In the genomic region with DNA sequence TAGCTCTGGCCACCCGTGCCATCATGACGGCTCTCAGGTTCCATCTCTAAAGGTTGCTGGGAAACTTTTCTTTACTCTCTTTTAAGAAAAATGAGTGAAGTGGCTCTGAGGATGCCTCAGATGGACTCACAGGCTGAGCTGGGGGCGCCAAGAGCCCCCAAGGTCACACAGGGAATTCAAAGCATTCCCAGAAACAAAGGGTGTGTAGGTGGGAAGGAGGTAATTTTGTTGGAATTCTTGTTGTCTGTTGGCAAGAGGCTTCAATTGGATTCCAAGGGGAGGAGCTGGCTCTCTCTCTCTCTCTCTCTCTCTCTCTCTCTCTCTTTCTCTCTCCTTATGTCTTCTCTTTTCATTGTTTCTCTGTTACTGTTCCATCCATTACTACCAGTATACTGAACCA, we compare ENCODE assay signal across 20 mouse cellular contexts. TPM values are rescaled to one million over a fixed set of nuclear protein-coding genes. Genes with fewer than 3 reads are reported as not detected.
A peak's percentile ranks its signal among the peaks of the same experiment; 100 is the strongest.
DNase-seq lines count a peak whose midpoint lies in the region; ATAC-seq lines count a peak whose summit lies in the region.
"Had no signal": no experiment of that assay in that cellular context is flagged by ENCODE, and none has a peak within 500 bp of the region (broad histone marks: within the 10 kb centered on the region; RNA-seq: fewer than 3 reads in every experiment).

No protein-coding gene starts in this region.

- peaks cover 11% of the 10 kb centered on the region for H3K27me3 ChIP-seq in forebrain, embryonic 10.5 days (ENCODE audit: poor library complexity, severe bottlenecking)
- H3K27me3 ChIP-seq in forebrain, embryonic 15.5 days = no peaks in the 10 kb centered on the region
- H3K27me3 ChIP-seq in hindbrain, embryonic 15.5 days = no peaks in the 10 kb centered on the region
- no peaks in the 10 kb centered on the region for H3K27me3 ChIP-seq in hindbrain, embryonic 16.5 days (replicated peaks; ENCODE audit: control insufficient read depth, insufficient read depth, low read length)
- no peaks in the 10 kb centered on the region for H3K27me3 ChIP-seq in limb, embryonic 13.5 days
- H3K27me3 ChIP-seq: forebrain, embryonic 13.5 days; kidney, embryonic 15.5 days; lung, embryonic 15.5 days; neural tube, embryonic 12.5 days had no signal

- H3K9ac ChIP-seq in forebrain, embryonic 15.5 days (replicated peaks) = no peak overlapping the region
- H3K9ac ChIP-seq in hindbrain, embryonic 15.5 days = no peak overlapping the region
- H3K9ac ChIP-seq in hindbrain, embryonic 16.5 days (ENCODE audit: low read depth, low read length) = no peak overlapping the region
- no peak overlapping the region for H3K9ac ChIP-seq in limb, embryonic 13.5 days
- H3K9ac ChIP-seq: forebrain, embryonic 13.5 days; kidney, embryonic 15.5 days; liver, embryonic 13.5 days; lung, embryonic 15.5 days had no signal

- H3K4me3 ChIP-seq in forebrain, embryonic 10.5 days = no peak overlapping the region
- H3K4me3 ChIP-seq in forebrain, embryonic 15.5 days = no peak overlapping the region
- no peak overlapping the region for H3K4me3 ChIP-seq in hindbrain, embryonic 15.5 days
- no peak overlapping the region for H3K4me3 ChIP-seq in hindbrain, embryonic 16.5 days (ENCODE audit: low read length)
- H3K4me3 ChIP-seq in limb, embryonic 13.5 days = no peak overlapping the region
- H3K4me3 ChIP-seq: forebrain, embryonic 13.5 days; kidney, embryonic 15.5 days; liver, embryonic 13.5 days; lung, embryonic 15.5 days; megakaryocyte, embryonic 14.5 days; neural tube, embryonic 12.5 days had no signal

- no peak overlapping the region for H3K4me2 ChIP-seq in forebrain, embryonic 15.5 days (replicated peaks)
- H3K4me2 ChIP-seq in hindbrain, embryonic 15.5 days = no peak overlapping the region
- no peak overlapping the region for H3K4me2 ChIP-seq in hindbrain, embryonic 16.5 days (ENCODE audit: low read length)
- H3K4me2 ChIP-seq in limb, embryonic 13.5 days (replicated peaks) = no peak overlapping the region
- H3K4me2 ChIP-seq: forebrain, embryonic 13.5 days; kidney, embryonic 15.5 days; liver, embryonic 13.5 days; lung, embryonic 15.5 days; neural tube, embryonic 12.5 days had no signal

- 0 out of 2 replicates have a peak overlapping the region, but pooled peaks have one; percentile 22 for H3K27ac ChIP-seq in forebrain, embryonic 10.5 days
- no peak overlapping the region for H3K27ac ChIP-seq in forebrain, embryonic 15.5 days (replicated peaks)
- H3K27ac ChIP-seq in hindbrain, embryonic 15.5 days (replicated peaks) = 0 out of 2 replicates have a peak overlapping the region, but pooled peaks have one; percentile 5
- no peak overlapping the region; the same call in 1 of the 2 replicates for H3K27ac ChIP-seq in hindbrain, embryonic 16.5 days (ENCODE audit: low read depth, low read length)
- peak overlapping the region; percentile 86 for H3K27ac ChIP-seq in limb, embryonic 13.5 days
- H3K27ac ChIP-seq: forebrain, embryonic 13.5 days; liver, embryonic 13.5 days; neural tube, embryonic 12.5 days had no signal

- no peak for ATAC-seq in forebrain, embryonic 15.5 days (replicated peaks)
- ATAC-seq in hindbrain, embryonic 15.5 days (ENCODE audit: low FRiP score, low read depth) = no peak
- ATAC-seq in hindbrain, embryonic 16.5 days = no peak
- no peak for ATAC-seq in limb, embryonic 13.5 days (ENCODE audit: low FRiP score, low read depth)
- ATAC-seq: CD4-positive, CD25-positive, alpha-beta regulatory T cell, adult 4 months; forebrain, embryonic 13.5 days; inflammation-experienced regulatory T-cells, adult 6 months had no signal

- no peak for DNase-seq in forebrain, embryonic 10.5 days (ENCODE audit: extremely low spot score, low spot score)
- DNase-seq in ZHBTc4 (ENCODE audit: low read depth, low spot score) = peak; percentile 73
- no peak for DNase-seq in urinary bladder, postnatal 36 days (ENCODE audit: low spot score in 2 of 2)
- DNase-seq in lung, postnatal 10 days = no peak
- DNase-seq: adrenal gland, postnatal 36 days; cerebellum, adult 2 months; heart, postnatal 10 days; liver, embryonic 13.5 days; spleen, adult 18-20 months had no signal

- H3K36me3 ChIP-seq in forebrain, embryonic 10.5 days (replicated peaks) = no peaks in the 10 kb centered on the region
- no peaks in the 10 kb centered on the region for H3K36me3 ChIP-seq in forebrain, embryonic 15.5 days
- H3K36me3 ChIP-seq in hindbrain, embryonic 15.5 days = no peaks in the 10 kb centered on the region
- no peaks in the 10 kb centered on the region for H3K36me3 ChIP-seq in hindbrain, embryonic 16.5 days (ENCODE audit: control insufficient read depth, insufficient read depth, low read length)
- no peaks in the 10 kb centered on the region for H3K36me3 ChIP-seq in limb, embryonic 13.5 days
- H3K36me3 ChIP-seq: kidney, embryonic 15.5 days; liver, embryonic 13.5 days; lung, embryonic 15.5 days; neural tube, embryonic 12.5 days had no signal

- no peaks in the 10 kb centered on the region for H3K9me3 ChIP-seq in forebrain, embryonic 10.5 days
- H3K9me3 ChIP-seq in forebrain, embryonic 15.5 days = no peaks in the 10 kb centered on the region
- no peaks in the 10 kb centered on the region for H3K9me3 ChIP-seq in hindbrain, embryonic 15.5 days
- H3K9me3 ChIP-seq in hindbrain, embryonic 16.5 days (ENCODE audit: control insufficient read depth, low read length) = no peaks in the 10 kb centered on the region
- H3K9me3 ChIP-seq in limb, embryonic 13.5 days = no peaks in the 10 kb centered on the region
- H3K9me3 ChIP-seq: forebrain, embryonic 13.5 days; kidney, embryonic 15.5 days; liver, embryonic 13.5 days; lung, embryonic 15.5 days; neural tube, embryonic 12.5 days had no signal

- H3K4me1 ChIP-seq in forebrain, embryonic 10.5 days = peaks cover 60% of the 10 kb centered on the region
- H3K4me1 ChIP-seq in forebrain, embryonic 15.5 days = peaks cover 15% of the 10 kb centered on the region
- H3K4me1 ChIP-seq in hindbrain, embryonic 15.5 days (replicated peaks) = peaks cover 20% of the 10 kb centered on the region
- peaks cover 13% of the 10 kb centered on the region for H3K4me1 ChIP-seq in hindbrain, embryonic 16.5 days (ENCODE audit: control insufficient read depth, insufficient read depth, low read depth, low read length)
- peaks cover 43% of the 10 kb centered on the region for H3K4me1 ChIP-seq in limb, embryonic 13.5 days

- 54% methylated on average over 3 of the region's 3 CpGs for WGBS in forebrain, embryonic 10.5 days
- WGBS in forebrain, embryonic 15.5 days = 42% methylated on average over 3 of the region's 3 CpGs
- WGBS in hindbrain, embryonic 15.5 days = 29% methylated on average over 3 of the region's 3 CpGs
- WGBS in hindbrain, embryonic 16.5 days = 29% methylated on average over 3 of the region's 3 CpGs
- WGBS in limb, embryonic 13.5 days = 42% methylated on average over 3 of the region's 3 CpGs

RNA-seq across cellular contexts. Expression of gene Tent5b, which starts 37.7 kb away (rescaled TPM):
- 0.71 and 1.2 TPM in 2 replicates for polyA plus RNA-seq in forebrain, embryonic 10.5 days (2016; fragmentation: Nextera tagmentation; extraction: Ambion mirVana)
- polyA plus RNA-seq in forebrain, embryonic 15.5 days (2015; fragmentation: Nextera tagmentation; extraction: Ambion mirVana) = 0.11 and 0.13 TPM in 2 replicates
- 0.49 and 0.58 TPM in 2 replicates for polyA plus RNA-seq in hindbrain, embryonic 15.5 days (2015; fragmentation: Nextera tagmentation; extraction: Ambion mirVana)
- polyA plus RNA-seq in hindbrain, embryonic 16.5 days (2015; fragmentation: Nextera tagmentation; extraction: Ambion mirVana) = 0.32 and 0.36 TPM in 2 replicates
- 0.87 and 0.92 TPM in 2 replicates for polyA plus RNA-seq in limb, embryonic 13.5 days (2015; fragmentation: Nextera tagmentation; extraction: Ambion mirVana)
- polyA plus RNA-seq: CD4-positive, CD25-positive, alpha-beta regulatory T cell, adult 4 months; inflammation-experienced regulatory T-cells, adult 6 months; liver, embryonic 13.5 days had no signal

RNA-seq across cellular contexts. Expression of gene Trnp1, which starts 56.2 kb away (rescaled TPM):
- polyA plus RNA-seq in forebrain, embryonic 10.5 days (2016; fragmentation: Nextera tagmentation; extraction: Ambion mirVana) = 0.36 and 0.48 TPM in 2 replicates
- polyA plus RNA-seq in forebrain, embryonic 15.5 days (2015; fragmentation: Nextera tagmentation; extraction: Ambion mirVana) = 7.9 and 9.0 TPM in 2 replicates
- 10.8 and 10.9 TPM in 2 replicates for polyA plus RNA-seq in hindbrain, embryonic 15.5 days (2015; fragmentation: Nextera tagmentation; extraction: Ambion mirVana)
- polyA plus RNA-seq in hindbrain, embryonic 16.5 days (2015; fragmentation: Nextera tagmentation; extraction: Ambion mirVana) = 5.8 and 12.1 TPM in 2 replicates
- 3.3 and 3.5 TPM in 2 replicates for polyA plus RNA-seq in limb, embryonic 13.5 days (2015; fragmentation: Nextera tagmentation; extraction: Ambion mirVana)
- polyA plus RNA-seq: CD4-positive, CD25-positive, alpha-beta regulatory T cell, adult 4 months; inflammation-experienced regulatory T-cells, adult 6 months had no signal

Comparison
In these comparisons a context has a peak if more than half of its experiments do, and no peak if none do; other contexts are left out.
1. H3K27ac ChIP-seq: peak in forebrain, embryonic 10.5 days (single experiment), hindbrain, embryonic 15.5 days (single experiment) and limb, embryonic 13.5 days (single experiment); none in forebrain, embryonic 15.5 days (single experiment) and hindbrain, embryonic 16.5 days (single experiment).